Mouse (Mus musculus) frontal cortex, postnatal 36 days (tissue): ENCODE measurements at regions not wholly inside any gene's neighbourhood (a gene's known extent, or its start where the extent isn't known, plus 50 kb on each side); places are given as distances from the start of the nearest gene placed in this dataset.
"Not testable (repeated sequence)": the region's sequence is repeated elsewhere in the genome, so short reads cannot be mapped to it uniquely, and the experiment has no call there.

Experiments used
- DNase-seq, 2 experiments: peaks; one replicate each; pipeline ENCODE4 v3.0.0; 2022; ENCODE audit warnings: low spot score in 2 of 2

DNA sequence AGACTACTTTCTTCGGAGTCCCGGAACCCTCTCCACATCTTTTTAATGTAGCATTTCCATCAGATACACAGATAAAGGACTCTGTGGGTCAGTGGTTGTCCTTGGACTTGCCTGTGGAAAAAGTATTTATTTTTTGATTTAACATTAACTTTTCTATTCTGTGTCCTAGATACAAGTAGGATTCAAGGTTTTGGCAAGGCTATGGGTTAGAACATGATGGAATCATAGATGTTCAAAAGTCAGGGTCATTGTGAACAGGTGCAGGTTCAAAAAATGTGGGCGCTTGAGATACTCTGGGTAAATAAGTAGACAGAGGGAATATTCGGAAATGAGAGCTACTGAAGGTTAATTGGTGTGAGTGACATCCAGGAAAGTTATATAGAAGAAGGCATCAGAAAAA is 347.7 kb downstream of the Cypt12 start:
- no peak for DNase-seq

DNA sequence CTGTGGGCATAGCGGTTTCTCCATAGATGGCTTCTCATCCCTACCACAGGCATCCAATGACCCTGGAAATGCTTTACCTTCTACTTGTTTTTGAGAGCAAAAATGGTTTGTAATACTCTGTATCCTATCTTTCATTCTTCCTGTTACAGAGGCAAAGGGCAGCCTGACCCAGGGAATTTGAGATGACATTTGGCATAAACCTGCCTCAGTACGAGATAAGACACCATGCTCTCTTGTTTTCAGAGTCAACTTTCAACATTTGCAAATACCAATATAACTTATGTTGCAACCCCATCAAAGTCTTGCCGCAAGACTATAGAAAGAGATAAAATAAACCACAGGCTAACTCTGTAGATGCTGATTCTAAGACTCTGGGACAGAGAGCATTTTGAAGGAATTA is 350.5 kb downstream of the Cypt12 start:
- DNase-seq: no peak

DNA sequence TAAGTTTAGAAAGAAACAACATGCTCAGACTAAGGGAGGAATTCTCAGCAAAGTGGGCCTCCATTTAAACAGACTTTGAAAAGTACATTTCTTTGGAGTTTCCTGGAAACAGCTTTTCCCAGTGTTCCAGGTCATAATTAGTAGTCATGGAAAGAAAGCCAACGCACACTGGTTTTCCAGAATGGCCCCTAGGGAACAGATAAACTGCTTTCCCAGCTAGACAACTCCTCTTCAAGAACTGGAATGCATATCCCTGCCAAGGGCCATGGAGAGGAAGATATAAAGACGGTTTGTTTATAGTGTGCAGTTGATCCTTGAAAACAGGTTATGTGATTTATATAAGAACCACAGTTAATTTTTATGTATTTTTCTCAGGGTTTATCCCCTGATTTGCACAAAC is 351.3 kb downstream of the Cypt12 start:
- DNase-seq: no peak

DNA sequence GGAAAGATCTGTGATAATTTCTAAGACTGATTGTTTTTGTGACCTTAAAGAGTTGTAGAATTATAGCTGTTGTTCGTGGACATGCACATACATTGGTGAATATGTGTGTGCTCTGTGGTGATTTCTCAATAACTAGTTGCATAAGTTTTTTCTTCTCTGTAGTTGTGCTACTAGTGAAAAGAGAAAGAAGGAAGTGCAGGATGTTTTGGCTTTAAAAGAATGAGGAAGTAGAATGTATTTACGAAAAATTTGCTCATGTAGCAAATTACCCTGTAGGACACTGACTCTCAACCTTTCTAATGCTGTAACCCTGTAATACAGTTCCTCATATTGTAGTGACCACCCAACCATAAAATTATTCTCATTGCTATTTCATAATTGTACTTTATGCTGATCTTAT is 371.2 kb downstream of the Cypt12 start:
- no peak for DNase-seq

DNA sequence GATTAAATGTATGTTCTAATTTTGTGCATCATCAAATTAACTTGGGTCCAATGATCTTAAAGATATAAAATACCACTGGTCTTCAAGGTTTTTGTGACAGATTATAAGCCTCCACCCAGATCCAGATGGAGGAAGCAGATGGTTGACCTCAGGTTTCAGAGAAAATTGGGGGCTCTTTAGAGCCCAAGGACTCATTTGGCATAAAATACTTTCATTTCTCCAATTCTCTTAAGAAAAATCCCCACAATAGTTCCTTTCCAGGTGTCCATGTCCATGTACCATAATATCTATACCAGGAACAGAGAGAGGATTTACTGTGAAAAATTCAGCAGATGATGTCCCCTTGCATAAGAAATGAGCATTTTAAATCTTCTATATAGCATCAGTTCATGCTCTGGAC is 385.0 kb downstream of the Cypt12 start:
- no peak for DNase-seq

DNA sequence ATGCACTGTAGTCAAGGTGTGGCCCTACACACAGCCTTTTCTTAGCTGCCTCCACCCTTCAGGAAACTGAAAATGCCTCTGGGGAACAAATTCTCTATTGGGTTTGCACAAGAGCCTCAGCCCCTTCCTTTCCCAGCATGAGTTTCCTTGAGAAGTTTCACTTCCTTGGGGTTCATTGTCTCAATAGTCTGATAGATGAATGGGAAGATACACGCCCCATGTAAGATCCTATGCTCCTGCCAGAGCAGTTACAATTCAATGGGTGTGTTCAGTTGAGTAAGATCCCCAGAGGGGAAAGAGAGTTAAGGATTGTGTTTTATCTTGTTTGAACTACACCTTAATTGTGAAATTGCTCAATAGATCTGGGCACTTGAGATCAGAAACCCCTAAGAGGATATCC is 391.0 kb downstream of the Cypt12 start:
- DNase-seq: no peak

DNA sequence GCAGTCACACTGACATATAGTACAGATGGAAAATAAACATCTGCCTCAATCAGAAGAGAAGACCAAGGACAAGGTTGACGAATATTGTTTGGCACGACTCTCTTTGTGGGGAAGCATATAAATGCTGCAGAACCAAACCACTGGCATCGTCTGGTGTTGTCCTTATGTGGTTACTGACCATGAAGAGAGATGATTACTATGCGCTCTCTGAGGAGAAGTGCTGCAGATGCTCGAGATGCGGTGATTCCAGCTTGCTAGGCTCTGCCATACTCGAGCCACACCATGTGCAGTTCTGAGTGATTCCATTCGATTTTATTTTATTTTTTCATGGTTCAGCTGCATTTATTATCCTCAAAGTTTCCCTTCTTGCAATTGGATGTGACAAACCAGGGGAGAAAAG is 393.5 kb downstream of the Cypt12 start:
- DNase-seq: no peak

DNA sequence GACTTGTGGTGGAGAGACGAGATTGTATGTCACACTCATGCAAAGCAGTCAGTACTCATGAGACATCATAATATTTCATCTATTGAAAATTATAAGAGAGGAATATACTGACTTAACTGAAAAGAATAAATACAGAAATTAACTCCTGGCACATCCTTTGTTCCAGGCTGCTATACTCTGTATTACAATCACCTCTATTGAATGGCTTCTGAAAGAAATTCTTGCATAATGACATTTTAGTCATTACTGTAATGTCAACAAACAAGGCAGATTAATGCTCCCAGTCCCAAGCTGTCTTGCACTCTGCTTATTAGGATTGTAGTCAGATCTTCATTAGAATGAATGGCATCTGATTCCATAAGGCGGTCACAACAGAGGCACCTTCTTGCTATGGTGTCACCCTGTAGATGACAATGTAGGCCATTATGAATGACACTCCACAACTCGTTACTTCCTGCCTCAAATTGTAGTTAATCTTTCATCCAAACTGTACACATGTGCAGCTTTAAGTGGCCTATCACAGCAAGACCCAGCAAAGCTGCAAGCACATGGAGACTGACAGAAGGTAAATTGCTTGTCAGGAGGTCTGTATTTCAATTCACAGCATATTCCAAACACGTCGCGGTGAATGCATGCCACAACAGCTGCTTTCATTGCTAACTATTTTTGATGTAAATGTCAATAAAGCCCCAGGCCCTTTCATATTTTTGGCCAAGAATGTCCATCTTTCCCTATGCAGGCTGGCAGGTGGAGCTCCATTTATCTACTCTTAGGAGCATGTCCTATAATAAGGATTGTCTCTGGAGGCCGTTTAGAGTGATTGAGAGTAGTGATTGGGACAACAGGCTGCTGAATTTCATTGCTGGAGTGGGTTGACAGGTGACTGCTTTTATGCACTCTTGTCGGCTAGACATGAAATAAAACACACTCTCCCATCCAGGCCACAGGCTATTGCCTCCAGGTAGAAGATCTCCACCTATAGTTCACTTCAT is 430.1 kb downstream of the Cypt12 start:
- no peak for DNase-seq

DNA sequence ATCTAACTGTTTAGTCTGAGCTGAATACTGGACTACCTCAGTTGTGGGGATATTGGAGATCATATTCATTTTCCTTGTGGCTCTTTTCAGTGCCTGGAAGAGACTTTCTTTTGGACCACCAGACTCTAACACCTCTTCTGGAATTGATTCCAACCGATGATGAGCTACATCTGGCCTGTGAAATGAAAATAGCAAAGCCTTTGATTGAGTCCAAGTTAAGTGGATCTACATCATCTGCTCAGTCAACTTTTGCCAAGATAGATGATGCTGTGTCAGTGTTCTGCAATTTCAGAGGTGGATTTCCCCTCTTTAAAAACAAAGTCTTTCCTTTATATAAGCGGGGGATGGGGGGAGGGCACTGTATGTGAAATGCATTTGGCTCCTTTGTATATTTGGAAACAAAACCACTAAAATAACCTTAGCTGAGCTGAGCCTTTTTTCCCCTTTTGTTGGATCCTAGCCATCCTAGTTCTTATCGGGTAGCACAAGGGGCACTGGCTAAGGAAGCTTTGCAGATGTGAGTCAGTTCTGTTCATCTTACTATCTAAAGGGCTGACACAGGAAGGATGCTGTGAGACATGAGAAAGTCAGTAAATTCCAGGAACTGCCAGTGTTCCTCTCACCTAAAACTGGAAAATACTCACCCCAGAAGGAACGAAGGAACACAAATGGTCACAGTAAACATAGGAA is 473.8 kb downstream of the Cypt12 start:
- peak; percentile 11 to 52 for DNase-seq

DNA sequence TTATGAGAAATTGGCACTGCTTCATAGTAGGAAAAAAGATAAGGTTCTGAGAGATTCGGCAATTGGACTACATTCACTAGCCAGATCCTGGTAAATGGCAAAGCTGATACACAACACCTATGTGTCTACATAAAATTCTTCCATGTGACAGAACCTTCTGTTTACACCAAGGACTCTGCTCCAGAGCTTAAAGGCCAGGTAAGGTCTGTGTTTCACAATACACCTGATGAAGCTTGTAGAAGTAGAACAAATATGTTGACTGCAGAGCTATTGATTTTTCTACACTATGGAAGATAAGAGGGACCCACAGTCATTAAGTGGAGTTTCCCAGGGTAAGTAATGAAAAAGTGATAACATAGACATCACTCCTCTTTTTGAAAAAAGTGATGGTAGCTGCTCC is 480.7 kb downstream of the Cypt12 start:
- DNase-seq: no peak

DNA sequence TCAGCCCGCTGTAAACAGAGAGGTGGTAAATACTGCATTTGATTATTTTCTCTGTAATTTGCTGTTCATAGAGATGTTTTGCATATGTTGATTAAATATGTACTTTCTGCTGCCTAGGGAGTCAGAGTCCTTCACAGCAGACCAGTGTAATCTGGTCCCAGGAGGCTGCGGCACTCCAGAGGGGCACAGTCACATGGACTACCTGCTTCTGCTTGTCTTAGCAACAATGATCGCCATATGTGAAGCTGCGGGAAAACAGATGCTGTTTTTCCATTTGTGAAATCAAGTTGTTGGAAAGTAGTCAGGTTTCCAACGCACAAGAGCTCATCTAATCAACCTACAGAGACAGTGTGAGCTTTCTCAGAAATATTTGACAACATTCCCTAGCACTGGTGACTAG is 490.6 kb downstream of the Cypt12 start:
- peak; percentile 3 to 16 for DNase-seq

DNA sequence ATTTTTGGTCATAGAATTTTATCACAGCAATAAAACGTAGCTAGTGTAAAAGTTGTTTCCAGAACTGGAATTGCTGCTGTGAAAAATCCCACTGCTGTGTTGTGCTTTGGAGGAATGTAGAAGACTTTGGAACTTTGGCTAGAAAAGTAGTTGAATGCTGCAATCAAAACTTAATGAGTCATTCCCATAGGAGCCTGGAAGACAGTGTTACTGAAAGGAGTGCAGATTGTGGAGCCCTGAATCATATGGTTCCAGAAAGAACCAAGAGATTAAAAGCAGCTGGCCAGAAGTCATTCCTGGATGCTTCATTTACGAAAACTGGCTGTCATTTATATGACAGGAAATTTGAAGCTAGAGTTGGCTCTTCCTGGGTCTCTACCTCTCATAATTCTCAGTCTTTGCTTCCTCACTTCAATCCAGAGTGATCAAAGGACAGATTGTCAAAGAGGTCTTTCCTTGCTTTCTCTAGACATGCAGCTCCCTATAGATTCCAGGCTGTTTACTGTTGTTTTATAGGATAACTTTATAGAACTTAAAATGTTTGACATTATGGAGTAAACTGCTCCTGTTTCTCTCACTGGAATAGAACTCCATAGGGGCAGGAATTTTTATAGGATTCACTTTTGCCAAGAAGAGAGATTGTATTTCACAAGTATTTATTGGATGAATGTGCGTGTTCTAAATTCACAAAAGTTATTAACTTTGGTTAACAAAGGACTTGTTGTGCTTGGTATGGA is 504.2 kb downstream of the Cypt12 start:
- DNase-seq: no peak

DNA sequence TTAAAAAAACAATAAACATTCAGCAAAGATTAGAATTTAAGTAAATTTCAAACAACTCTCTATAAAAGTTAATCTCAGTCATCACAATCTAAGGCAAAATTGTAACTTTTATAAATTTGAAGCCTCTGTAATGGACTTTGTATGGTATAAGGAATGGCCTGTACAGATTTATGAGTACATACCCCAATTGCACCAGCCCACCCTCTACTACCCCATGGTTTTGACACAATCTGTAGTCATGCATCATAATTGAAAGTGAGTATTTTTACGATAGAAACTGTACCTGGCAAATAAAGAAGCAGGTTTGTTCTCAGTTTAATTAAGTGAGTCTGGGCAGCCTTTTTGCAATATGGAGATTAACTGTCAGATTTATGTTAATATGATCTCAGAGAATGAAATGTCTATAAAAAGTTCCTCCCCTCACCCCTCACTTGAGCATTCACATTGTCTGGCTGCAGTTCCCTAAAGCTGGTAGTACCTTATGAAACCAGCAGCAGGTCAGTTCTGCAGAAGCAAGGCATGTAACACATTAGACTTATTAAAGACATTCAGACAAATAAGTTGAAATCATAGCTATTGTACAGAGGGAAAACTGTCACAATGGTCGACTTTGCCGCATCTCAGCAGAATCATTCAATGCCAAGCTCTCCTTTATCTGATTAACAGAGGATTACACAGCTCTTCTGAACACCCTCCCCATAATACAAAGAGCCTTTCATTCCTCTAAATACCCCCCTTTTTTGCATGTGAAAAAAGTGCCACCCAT is 505.2 kb downstream of the Cypt12 start:
- no peak for DNase-seq

DNA sequence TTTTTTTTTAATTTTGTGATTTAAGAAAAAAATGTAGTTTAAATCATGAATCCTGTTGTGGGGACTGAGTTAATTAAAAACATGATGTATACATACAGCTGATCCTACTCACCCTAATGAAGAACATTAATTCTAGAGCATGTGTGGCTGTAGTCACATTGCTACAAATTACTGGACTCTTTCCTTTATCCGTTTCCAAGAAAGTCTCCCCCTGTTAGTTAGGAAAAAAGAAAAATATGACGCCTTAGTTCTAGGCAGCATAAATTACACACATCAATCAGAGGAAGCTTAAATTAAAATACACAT is 505.7 kb downstream of the Cypt12 start:
- no peak for DNase-seq

DNA sequence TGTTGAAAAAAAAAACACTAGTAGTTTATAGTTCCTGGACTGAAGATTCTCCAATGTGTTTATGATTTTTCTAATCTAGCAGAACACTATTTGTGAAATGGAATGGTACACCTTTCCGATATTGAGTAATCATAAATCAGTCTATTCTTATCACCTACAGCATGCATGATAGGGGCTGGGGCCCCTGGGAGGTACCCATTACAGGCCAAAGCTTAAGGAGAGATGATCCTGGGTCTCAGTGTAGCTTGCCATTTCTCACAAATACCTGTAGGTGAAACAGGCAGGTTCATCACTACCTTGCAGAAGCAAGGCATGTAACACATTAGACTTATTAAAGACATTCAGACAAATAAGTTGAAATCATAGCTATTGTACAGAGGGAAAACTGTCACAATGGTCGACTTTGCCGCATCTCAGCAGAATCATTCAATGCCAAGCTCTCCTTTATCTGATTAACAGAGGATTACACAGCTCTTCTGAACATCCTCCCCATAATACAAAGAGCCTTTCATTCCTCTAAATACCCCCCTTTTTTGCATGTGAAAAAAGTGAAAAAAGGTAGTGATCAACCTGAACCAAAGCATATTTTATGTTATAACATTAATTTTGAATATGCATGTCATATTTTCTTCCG is 506.5 kb downstream of the Cypt12 start:
- not testable (repeated sequence) for DNase-seq

DNA sequence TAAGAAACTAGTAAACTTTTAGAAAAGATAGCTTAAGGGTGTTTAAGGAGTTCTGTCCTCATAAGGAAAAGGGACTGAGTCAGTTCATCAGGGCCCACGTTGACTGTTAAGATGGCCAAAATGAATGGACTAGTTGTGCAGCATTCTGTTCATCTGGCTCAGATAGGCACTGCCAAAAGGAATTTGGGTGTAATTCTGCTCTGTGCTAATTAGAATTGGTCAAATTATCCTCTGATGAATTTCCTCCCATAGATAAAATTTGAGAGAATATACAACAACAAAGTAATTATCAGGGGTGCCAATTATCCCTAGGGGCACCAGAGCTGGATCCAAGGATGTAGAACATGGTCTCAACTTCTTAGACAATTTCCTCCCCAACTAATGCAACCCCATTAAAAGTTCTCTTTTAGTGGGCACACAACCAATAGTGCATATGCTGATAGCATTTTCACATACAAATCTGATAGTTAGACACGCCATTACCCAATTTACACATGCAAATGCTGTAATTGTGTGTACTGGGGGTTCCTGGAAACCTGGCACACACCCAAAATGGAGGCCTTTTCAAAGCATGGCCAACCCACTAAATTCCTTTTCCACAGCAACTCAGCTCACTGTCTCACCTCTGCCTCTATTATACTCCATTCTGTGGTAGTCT is 508.0 kb downstream of the Cypt12 start:
- no peak for DNase-seq

DNA sequence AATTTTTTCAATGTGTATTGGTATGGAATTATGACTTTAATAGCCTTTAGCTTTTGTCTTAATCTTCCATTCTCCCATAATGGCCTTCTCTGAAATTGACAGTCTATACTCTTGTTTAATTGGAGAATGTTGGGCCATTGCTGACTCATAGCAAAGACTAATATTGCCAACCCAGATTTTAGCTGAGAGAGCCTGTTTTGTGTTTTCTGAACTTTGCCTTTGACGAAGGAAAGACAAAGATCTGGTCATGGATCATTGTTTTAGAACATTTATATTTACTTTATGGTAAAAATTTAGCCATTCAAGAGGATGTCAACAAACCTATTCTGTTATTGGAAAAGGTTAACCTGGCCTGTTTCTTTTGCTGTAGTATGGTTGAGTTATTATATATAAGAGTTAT is 512.1 kb downstream of the Cypt12 start:
- no peak for DNase-seq

DNA sequence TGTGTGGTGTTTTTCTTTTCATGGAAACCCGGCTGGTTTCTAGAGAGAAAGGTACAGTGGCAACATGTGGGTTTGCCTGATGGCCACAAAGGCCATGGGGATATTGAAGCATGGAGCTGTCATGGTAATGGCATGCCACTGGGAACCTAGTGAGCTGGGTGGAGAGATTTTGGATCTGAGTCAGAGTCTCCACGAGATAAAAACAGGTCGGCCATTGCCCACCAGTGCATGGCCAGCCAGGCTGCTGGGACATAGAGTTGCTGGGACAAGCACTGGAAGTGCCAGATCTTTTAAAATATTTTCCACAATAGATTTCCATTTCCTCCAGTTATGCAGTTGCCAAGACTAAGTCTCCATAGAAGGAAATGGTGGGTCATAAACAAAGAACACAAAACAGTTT is 523.6 kb downstream of the Cypt12 start:
- DNase-seq: no peak

DNA sequence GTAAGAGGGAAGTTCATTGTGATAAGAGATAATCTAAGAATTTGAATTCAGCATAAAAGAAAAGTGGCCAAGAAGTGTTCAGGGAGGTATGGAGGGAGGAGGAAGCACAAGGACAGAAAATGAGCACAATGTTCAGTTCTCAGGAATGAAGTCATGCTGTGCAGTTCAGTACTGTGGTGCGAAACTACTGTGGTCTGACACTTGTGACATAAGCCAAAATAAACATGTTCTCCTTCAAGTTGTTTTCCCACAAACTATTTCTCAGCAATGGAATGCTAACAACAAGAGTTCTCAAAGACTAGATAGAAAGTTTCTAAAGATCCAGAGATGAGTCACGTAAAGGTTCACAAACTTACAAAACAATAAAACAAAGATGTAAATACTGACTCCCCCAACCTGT is 531.3 kb downstream of the Cypt12 start:
- DNase-seq: no peak

DNA sequence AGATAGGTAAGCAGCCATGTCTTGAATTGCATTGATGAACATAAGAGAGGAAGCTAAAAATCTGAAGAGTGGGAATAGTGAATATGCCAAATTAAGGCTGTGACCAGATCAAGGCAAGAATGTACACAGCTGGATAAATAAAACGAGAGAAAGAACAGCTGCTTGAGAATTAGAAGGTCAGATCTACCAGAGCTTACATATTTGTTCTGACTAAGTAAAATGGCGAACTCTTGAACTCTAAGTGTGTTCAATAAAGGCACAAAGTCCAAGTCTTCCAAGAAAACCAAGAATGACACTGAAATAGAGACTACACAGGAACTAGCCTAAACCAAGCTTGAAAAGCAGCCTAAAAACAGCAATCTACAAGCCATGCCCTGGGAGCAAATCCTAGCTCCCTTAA is 533.8 kb downstream of the Cypt12 start:
- no peak for DNase-seq

DNA sequence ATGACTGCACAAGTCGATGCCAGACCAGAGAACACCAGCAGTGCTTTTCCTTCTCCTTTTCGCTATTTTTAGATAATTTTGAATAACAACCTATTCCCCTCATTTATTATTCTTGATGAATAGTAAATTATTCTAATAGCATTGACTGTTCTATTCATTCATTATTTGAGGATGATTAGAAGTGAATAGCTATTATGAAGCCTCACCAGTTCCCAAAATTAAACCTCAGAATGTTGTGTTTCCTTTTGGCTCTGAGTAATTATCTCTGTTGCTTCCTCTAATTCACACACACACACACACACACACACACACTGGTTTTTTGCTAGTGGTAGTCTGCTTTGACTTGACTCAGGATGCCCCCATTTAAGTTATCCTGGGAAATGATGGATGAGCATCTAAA is 540.7 kb downstream of the Cypt12 start:
- no peak for DNase-seq
